Mouse (Mus musculus) left cerebral cortex, postnatal 25 days (tissue): ENCODE measurements around the gene Fezf1. TPM values are rescaled to one million over a fixed set of nuclear protein-coding genes. Genes with fewer than 3 reads are reported as not detected.
A peak's percentile ranks its signal among the peaks of the same experiment; 100 is the strongest.

Source experiments
- DNase-seq, 2 experiments: peaks; one replicate each; pipeline ENCODE4 v3.0.0; 2022; ENCODE audit warnings: low spot score in 2 of 2, mixed read lengths in 1 of 2
- intact Hi-C: fragments of 180-260 bp; cut with DNase I; formaldehyde crosslinking; loops from one replicate; pipeline ENCODE4 v1.15.1; 2025
- total RNA-seq, 2 experiments: library from RNA; stranded (reverse); gene quantifications; 2 replicates each; pipeline ENCODE4 v1.2.3; 2021

Fezf1 gene
- total RNA-seq, result under 1 TPM; 0.30 to 0.44 TPM

DNA sequence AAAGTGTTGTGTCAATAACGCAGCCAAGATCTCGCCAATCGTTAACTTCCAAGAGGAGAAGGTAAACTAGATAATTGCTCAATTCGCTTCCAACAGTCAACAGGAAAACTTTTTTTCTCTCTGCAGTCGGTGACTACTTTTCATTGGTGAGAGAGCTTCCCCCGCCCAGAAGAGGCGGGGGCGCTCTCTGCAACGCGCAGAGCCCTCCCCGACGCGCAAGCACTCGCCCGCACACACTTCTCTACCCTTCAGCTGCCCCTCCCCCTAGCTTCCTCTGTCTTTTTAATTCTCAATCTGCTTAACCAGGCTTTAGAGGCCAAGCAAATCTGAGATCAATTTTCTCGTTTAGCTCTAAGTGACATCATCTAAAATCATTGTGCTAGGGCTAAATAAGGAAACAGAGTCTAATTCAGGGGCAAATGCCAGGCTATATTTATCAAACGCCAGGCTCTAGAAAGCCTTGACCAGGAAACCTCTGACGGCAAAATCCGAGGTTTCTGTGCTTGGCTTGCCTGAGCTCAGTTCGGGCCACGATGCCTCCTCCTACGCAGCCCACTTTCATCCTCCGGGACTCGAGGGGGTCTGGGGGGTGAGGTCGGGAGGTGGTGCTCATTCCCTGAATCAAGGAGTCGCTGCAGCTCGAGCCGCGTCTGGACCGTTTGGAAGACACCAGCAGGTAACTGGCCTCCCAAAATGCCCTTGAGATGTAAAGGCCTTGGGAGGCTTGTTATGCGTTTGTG, at the start of gene Fezf1:
Gene Fezf1, minus strand, starts transcription at position 50 of the 740 bp plus-strand sequence.
- intact Hi-C loops, result no loop called here

DNA sequence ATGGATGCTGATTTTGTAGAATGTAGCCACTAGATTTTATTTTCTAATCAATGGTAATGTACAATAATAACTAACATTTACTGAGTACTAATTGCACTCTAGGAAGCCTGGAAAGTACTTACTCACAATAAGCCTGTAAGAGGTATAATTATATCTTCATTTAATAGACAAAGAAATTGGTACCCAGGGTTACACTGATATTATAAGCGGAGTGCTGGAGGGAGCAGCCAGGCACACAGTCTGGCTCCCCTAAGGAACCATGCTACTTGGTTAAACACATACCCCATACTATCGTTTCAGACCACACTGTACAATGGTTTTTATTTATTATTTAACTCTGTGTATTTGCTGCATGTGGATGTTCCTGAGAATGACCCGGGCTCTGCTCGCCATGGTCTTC, 46.5 kb upstream of the Fezf1 start:
- intact Hi-C loops, result no loop called here
- DNase-seq, result no peak

More for the DNA sequence above, at the start of gene Fezf1:
- DNase-seq, result no peak

DNA sequence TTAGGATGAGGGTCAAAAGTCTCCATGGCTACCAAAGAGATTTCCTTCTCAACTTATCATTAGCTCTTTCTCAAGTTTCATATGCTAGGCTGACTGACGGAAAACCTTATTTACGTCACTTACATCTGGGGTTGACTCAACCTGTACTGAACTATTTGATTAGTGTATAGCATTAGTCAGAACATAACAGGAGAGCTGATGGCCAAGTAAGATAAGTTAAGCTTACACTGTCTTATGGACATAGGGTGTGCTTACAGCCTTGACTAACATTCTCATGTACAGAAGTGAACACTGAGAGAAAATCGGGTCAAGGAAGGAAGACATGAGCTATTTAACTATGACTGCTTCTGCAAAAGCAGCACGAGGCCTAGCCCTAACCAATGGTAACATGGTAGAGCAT, 40.6 kb upstream of the Fezf1 start:
- DNase-seq, result no peak
- intact Hi-C loops, result no loop called here

DNA sequence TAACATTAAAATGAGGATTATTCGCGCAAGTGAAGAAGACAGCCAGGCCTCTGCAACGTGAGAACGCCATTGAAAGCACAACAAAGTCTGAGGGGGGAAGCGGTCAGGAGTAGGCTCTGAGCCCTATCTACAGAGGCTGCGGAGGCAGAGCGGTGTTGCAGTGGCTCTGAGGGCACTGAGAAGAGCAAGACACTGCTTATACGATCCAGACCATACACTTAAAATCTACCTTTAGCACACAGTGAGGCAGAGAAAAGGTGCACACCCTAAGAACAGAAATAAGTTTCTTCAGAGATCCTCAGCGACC, 33.3 kb upstream of the Fezf1 start:
- intact Hi-C loops, result no loop called here
- DNase-seq, result no peak

DNA sequence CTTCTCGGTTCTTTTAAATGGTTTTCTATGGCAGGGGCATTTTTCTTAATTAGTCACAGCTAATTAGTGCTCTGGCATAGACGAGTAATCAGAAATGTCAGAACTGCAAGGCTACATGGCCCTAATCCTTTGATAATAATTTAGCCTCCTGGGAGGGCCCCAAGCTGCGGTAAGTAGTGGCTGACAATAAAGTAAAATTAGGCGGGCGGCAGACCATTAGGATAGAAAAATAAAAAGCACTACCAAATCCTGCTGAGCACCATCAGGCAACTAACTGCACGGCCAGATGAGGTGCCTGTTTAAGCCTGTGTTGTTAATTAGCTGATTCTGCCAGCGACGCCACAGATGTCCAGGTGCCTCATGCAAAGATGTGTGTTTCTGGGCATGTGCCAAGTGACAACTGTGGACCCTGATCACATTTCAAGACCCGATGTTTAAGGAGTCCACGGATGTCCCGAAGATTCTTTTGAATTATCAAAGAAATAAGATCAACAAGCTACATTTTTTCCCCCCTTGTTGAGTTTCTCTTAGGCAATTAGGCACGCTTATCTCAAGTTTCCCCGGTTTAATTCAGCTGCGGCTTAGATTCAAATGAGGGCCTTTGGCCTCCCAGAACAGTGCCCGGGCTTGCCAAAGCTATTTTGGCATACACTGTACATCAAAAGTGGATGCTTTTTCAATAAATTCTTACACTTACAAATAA, 32.8 kb upstream of the Fezf1 start:
- intact Hi-C loops, result no loop called here
- no peak for DNase-seq

DNA sequence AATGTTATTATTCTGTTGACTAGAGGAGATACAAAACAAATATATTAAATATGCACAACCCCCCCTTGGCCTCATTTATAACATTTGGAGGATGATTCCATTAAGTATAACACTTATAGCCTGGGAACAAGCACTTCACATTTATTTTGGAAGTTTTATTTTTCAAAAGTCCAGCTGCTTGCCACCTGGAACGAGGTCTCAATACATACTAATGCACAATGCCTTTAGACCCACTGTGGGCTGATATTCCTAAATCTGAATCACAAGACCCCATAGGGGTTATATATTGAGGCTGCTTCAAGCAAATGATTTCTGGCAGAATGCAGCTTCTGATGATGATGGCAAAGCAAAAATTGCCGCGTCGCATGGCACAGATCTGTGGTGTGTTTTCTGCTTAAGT, 25.3 kb upstream of the Fezf1 start:
- intact Hi-C loops, result no loop called here
- no peak for DNase-seq

DNA sequence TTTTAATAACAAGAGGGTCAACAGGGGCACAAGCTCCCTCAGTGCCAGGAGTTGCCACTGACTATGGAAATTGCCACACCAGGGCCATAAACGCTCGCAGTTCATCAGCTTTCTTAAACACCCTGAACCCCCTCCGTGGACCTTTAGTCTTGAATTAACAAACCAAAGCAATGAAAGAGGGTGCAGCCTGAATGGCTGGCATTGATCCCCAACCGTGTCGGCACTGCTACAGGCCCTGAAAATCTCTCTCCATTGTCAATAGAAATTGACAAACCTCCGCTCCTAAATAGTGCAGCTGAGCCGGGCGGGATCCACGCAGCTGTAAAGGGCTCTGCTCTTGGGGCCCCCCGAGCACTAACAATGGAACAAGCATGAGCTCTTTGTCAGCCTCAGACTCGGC, 24.8 kb upstream of the Fezf1 start:
- intact Hi-C loops, result no loop called here
- DNase-seq, result no peak

DNA sequence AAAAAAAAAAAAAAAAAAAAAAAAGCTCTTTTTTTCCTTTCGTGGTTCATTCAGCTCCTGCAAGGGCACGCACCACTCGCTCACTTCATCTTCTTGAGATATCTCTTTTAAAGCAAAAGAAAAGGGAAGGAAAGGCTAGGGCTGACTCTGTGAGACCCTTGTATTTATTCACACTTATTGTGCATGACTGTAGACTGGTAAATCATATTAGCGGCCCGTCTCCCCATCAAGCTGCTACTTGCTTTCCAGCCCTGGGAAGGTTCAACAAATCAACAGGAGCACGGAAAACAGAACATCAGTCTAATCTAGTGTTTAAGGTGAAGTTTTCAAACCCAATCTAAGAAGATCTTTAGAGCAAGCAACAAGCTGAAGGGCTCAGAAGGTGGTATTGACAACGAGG, 24.4 kb upstream of the Fezf1 start:
- DNase-seq, result no peak
- intact Hi-C loops, result no loop called here

DNA sequence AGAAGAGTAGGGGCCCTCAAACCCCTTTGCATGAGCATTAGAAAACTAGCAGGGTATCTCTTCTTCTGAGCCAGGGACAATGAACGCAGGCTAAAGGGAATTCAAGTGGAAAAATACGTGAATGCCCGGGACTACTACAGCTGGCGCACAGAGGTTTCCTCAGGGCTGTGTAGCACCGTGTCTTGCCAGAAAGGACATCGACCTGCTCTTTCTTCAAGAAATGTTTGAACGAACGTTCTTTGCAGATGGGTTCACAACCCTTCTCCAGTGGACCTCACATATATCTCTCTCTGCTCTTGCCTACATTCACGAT, 12.5 kb upstream of the Fezf1 start:
- intact Hi-C loops, result no loop called here
- DNase-seq, result no peak

DNA sequence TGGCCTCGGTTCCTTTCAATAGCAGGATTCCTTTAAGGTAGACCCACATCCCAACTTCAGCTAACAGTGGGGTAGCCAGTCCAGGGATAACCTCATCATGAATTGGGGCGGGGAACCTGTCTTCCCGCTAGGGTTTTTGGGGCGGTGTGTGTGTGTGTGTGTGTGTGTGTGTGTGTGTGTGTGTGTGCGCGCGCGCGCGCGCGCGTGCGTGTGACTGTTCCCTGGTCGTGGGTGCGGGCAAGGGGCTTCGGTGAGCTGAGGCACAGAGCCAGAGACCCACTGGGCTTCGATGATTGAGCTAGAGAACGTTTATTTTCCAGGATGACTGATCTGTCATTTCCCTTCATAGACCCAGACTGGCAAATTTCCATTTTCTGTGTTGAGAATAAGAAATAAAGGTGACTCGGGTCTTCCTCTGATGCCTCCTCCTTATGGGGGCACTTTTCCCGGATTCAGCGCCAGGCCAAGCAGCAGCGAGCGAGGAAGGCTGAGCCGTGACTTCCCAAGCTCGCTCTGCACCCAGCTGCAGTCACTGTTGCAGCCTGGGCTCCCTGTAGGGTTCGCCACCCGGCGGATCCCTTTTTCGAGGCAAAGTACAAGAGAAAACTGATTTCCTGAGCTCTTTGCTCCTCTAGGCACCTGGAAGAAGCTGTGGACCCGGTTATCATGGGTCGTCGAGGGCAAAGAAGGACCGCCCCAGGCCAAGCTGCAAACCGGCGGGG, 12.0 kb upstream of the Fezf1 start:
- DNase-seq, result no peak

DNA sequence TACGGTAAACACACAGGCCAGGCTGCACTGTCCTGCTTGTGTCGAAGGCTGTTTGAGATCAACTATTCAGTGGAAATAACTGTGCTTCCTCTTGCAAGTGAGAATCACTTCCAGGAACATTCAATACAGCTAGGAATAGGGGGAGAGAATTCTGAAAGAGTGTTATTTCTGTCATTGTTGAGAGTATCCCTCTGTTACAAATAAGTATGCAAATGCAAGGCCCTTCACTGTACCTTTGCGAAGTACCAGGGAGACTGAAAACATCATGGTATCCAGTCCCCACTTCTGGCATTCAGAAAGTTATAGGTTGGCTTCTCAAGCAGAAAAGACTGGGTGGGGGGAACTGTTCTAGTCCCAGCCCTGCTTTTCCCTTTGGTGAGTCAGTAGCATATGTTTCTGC, 9.8 kb upstream of the Fezf1 start:
- no peak for DNase-seq
- intact Hi-C loops, result loop anchor here (5.0 kb wide), 1 partner anchor 971 kb away; the partner anchor contains the start of gene Wnt16

More for the DNA sequence above, 12.0 kb upstream of the Fezf1 start:
- intact Hi-C loops, result no loop called here

DNA sequence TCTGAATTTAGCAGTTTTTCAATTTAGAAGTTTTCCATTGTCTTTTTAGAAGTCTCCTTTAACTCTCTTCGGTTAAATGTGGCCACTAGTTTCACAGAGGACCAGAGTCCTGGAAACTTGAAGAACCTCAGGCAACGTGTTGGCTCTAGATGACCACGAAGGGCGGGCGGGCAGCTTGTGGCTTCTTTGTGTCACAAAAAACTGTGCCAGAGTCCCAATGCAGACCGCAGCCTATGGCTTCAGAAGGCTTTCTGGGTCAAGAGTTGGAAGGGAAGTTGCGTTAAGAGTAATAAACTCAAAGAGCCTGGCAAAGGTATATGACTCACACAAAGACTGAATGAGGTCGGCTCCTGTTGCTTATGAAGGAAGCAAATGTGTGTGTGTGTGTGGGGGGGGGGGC, 7.0 kb upstream of the Fezf1 start:
- DNase-seq, result no peak
- intact Hi-C loops, result loop anchor here (5.0 kb wide), 1 partner anchor 968 kb away; the partner anchor contains the start of gene Wnt16

DNA sequence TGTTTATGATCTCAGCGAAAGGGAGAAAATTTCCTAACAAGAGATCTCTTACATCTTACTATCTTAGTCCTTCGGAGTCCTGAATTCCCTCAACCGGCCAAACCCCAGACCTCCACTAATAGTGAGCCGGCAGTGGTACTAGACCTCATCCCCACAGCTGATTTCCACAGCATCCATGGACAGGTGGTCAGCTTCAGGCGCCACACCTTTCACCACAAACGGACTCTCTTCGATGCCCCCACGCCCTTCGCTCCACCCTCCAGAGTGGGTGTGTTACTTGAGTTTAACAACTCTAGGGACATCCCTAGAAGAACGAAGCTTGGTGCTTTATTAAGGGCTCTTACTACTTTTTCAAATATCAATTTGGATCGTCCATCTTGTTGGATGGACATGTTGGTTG, 6.5 kb upstream of the Fezf1 start:
- intact Hi-C loops, result loop anchor here (5.0 kb wide), 1 partner anchor 967 kb away; the partner anchor contains the start of gene Wnt16
- DNase-seq, result no peak

DNA sequence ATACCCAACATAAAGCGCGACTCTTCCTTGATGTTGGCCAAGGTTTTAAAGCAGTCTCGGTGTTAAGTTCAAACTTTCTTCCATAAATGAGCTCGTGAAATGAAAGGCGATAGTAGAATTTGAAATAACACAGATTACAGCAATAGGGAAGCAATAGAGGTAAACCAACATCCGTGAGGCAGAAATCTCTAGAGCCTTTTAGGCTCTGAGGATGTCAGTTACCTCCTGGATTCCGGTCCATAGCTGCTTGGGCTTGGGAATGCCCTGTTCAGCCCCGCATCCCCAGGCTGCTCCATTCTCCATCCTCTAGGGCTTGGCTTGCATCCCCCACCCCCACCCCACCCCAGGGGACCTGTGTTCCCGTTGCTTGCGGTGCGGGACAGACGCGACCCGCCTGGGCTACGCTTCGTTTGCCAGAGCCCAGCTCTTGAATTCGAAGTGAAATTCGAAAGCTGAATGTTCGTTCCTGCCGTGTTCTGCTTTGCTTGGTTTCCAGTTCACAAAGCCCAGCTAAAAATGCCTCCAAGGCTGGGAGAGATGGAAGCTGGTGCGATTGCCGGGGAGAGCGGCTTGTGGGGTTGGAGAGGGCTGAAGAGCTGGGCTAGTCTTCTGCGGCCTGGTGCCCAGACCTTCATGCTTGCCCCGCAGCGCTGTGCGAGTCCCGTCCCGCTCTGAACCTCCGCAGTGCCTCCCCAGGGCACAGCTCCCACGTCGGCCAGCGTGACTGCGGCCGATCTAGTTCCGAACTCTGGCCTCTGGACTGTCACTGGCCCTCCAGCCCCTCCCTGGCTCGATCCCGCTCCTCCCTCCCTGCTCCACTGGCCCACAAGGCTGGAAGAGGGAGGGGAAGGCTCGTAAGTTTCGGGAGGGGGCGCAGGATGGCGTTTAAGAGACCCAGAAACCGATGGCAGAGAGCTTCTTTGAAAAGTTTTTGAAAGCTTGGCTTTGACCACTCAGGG, 5.5 kb upstream of the Fezf1 start:
- no peak for DNase-seq
- intact Hi-C loops, result no loop called here

DNA sequence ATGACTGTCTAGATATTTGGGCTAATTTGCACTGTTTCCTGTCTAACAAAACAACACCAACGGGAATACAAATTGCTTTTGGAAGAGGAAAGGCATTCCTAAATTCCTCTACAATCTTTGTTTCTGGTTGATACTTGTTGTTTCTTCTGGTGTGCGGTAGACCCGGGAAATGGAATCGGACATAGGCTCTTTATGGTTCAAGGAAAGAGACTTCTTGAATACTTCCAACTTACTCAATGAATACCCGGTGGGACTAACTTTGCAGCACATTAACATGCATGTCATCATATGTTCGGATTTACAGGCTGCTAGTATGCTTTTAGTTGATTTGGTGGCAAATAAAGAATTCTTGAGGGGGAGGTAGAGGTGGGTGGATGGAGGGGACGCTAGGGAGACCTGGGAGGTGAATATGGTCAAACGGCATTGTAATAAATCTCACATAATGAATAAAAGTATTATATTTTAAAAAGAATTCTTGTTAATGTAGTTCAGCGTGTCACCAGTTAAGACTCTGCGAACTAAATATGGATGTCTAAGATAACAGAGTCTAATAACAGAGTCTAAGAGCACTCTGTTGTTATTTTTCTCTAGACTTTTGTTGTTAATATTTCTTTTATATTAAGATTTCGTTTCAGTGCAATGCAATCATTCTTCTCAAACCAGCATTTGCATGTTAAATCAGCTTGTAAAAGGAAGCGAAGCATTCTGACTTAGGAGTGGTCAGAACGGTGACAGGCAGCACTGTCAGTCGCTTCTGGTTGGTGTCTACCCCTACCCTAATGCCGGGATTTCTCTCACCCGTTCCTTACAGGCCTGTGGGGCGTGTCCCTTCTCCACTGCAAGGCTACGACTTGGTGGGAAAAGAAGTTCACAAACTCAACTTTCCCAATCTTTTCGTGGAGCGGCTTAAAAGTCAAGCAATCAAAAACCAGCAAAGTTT, 4.3 kb upstream of the Fezf1 start:
- DNase-seq, result no peak
- intact Hi-C loops, result no loop called here

DNA sequence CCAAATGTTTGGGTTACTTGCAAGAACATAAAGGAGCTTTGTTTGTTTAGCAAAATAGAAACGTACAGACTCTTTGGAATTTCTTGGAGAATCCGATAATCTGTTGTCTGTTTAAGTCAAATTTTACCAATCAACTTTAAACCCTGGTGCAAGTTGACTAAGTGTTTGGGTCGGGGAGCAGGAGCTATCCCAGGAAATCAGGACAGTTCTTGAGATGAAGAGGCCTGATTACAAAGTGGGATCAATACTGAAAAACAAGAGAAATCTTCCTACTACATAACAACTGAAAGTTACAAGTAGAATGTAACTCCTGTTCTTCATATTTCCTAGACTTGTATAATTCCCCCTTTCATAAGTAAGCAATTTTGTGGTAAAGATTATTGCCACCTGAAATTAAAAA, 3.3 kb upstream of the Fezf1 start:
- intact Hi-C loops, result no loop called here
- DNase-seq, result no peak

DNA sequence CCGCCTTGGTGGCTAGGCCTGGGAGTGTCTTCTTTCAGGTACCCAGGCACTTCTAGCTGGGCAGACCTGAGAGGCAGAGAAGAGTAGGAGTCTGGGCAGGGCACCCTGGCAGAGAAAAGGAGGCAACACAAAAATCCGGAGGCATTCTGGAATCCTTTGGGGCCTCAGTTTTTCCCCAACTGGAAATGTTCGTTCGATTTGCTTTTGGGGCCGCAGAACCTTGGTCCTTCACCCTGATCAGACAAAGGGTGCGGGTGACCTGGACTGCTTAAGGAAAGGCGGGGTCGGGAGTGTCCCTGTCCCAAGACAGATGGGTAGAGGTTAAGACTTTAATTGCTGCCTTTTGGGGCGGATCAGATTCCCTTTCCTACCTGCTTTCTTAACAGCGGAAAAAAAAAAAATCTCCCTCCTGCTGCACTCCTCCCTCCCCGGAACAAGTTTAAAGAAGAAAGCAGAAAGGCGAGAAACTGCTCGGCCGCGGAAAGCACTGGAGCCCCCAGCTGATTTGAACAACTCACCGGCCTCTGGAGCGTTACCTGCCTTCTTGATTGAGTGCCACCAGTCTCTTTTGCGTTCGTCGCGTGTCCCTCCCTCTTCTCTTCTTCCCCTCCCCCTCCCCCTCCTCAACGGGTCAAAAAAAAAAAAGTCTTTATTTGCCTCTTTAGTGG, 2.3 kb upstream of the Fezf1 start:
- no peak for DNase-seq
- intact Hi-C loops, result no loop called here

DNA sequence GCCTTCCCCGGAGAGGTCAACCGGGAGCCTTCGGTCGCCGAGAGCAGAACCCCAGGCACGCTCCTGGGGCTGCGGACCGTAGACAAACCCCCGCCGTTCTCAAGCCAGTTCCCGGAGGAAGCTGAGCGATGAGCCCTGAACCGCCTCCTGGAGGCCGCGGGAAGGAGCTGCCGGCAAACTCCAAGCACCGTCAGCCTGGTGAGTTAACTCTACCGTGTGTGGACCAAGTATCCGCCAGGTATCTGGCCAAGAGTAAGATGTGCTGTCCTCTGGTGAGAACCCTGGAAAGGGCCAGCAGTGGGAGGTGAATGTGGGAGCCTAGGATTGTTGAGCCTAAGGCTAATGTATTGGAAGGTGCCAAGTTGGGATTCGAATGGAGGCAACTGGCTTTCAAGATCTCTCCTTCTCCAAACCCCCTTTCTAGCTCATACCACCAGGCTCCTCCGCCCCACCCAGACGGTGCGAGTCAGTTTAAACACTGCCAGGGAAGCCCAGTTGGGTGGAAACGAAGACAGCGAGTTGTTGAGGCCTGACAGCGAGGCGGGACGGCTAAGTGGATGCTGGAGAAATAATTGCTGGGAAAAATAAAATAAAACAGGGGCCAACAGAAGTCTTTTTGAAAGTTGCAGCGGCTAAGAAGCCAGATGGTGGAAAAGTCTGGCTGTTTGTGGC, 1.6 kb upstream of the Fezf1 start:
- intact Hi-C loops, result no loop called here
- DNase-seq, result peak in 1 of 2 experiments; percentile 8
